Mouse (Mus musculus) heart, adult 2 months (tissue): Measurements from ENCODE around the gene Gh. TPM values are rescaled to one million over a fixed set of nuclear protein-coding genes. Genes with fewer than 3 reads are reported as not detected.
"Not testable (repeated sequence)": the region's sequence is repeated elsewhere in the genome, so short reads cannot be mapped to it uniquely, and the experiment has no call there.

Experiments used
- DNase-seq, 2 experiments: peaks; one replicate each; pipeline ENCODE4 v3.0.0; 2021
- H3K27ac ChIP-seq: fragments of 200-600 bp; 2 replicates; pipeline ENCODE4 v1.8.1; 2022
- H3K27me3 ChIP-seq: fragments of 200-500 bp; 2 replicates; pipeline ENCODE4 v1.6.1; 2012; ENCODE audit warnings: mild to moderate bottlenecking, low read length, inconsistent platforms, mixed read lengths; ENCODE audit not compliant: control insufficient read depth, insufficient read depth
- H3K36me3 ChIP-seq: fragments of 200-500 bp; 2 replicates; pipeline ENCODE4 v1.6.1; 2012; ENCODE audit warnings: low read length, inconsistent platforms; ENCODE audit not compliant: control insufficient read depth, insufficient read depth
- H3K4me1 ChIP-seq: fragments of 200-500 bp; 2 replicates; pipeline ENCODE4 v1.6.1; 2011; ENCODE audit warnings: low read length; ENCODE audit not compliant: control insufficient read depth, insufficient read depth
- H3K4me3 ChIP-seq: fragments of 200-600 bp; 2 replicates; pipeline ENCODE4 v1.8.1; 2022
- H3K79me2 ChIP-seq: fragments of 200-500 bp; replicated peaks from 2 replicates; pipeline ENCODE4 v1.6.1; 2012; ENCODE audit warnings: mild to moderate bottlenecking, inconsistent platforms, low read length, moderate library complexity, mixed read lengths; ENCODE audit not compliant: control insufficient read depth, insufficient read depth
- H3K9ac ChIP-seq: fragments of 200-500 bp; 2 replicates; pipeline ENCODE4 v1.6.1; 2012; ENCODE audit warnings: low read depth, mild to moderate bottlenecking, control low read depth, inconsistent platforms, low read length, mixed read lengths
- CTCF ChIP-seq: fragments of 200-600 bp; IDR thresholded peaks from 2 replicates; pipeline ENCODE4 v1.8.1; 2022; ENCODE audit warnings: antibody characterized with exemption, mild to moderate bottlenecking, moderate library complexity
- EP300 ChIP-seq: fragments of 200-500 bp; IDR thresholded peaks from 2 replicates; pipeline ENCODE4 v1.6.1; 2011; ENCODE audit warnings: low read depth, low read length, control low read depth; ENCODE audit not compliant: insufficient read depth
- POLR2A ChIP-seq: fragments of 200-500 bp; IDR thresholded peaks from 2 replicates; pipeline ENCODE4 v1.6.1; 2011; ENCODE audit warnings: mild to moderate bottlenecking, low read depth, low read length, control low read depth; ENCODE audit not compliant: insufficient read depth
- WGBS: fragments of 180-500 bp; shearing (Covaris S2); methylation state at CpG from one replicate; pipeline ENCODE4 v1.1.7; 2018; 5-methylcytosine and 5-hydroxymethylcytosine counted together
- intact Hi-C: fragments of 180-260 bp; cut with DNase I; formaldehyde crosslinking; loops from one replicate; pipeline ENCODE4 v1.15.1; 2025
- long read RNA-seq: library from polyadenylated mRNA; stranded (forward); transcript quantifications from one replicate; pipeline ENCODE4 v2.0.0, GENCODE M21; 2021
- polyA plus RNA-seq: library from polyadenylated mRNA; depleted of rRNA; stranded (reverse); fragments of >200 nt; gene quantifications from 2 replicates; pipeline ENCODE4 v1.2.3, GENCODE M21; 2012; rRNA removed
- total RNA-seq, 2 experiments: library from RNA; stranded (reverse); gene quantifications; 2 replicates each; pipeline ENCODE4 v1.2.3; 2021

Gene Gh
- total RNA-seq: not detected
- polyA plus RNA-seq: not detected in 2 replicates
- long read RNA-seq: 0 reads

GRCm38 (mm10) chr11:106301765-106302164 is at the start of gene Gh:
TSS of gene Gh (minus strand) at chr11:106301865.
- TF ChIP-seq EP300: no peak
- TF ChIP-seq CTCF: no peak
- TF ChIP-seq POLR2A: no peak
- WGBS: 75% methylated on average over 9 of the region's 9 CpGs
- H3K4me1 ChIP-seq: no peaks in the 10 kb centered on the region
- intact Hi-C loops: loop anchor here (2.0 kb wide), 2 partner anchors 65 to 91 kb away; no protein-coding TSS in a partner anchor
- H3K9ac ChIP-seq: no peak within 1 kb of the TSS
- H3K27me3 ChIP-seq: no peaks in the 10 kb centered on the region
- no peak within 1 kb of the TSS for H3K27ac ChIP-seq
- no peaks in the 10 kb centered on the region for H3K36me3 ChIP-seq
- no peaks in the 10 kb centered on the region for H3K79me2 ChIP-seq
- no peak for DNase-seq
- no peak within 1 kb of the TSS for H3K4me3 ChIP-seq

GRCm38 (mm10) chr11:106351253-106351652 is 49.6 kb upstream of the Gh start:
- no peak overlapping the region for H3K4me3 ChIP-seq
- intact Hi-C loops: no loop called here
- H3K9ac ChIP-seq: no peak overlapping the region
- WGBS: 72% methylated on average over 3 of the region's 3 CpGs
- no peaks in the 10 kb centered on the region for H3K36me3 ChIP-seq
- no peaks in the 10 kb centered on the region for H3K79me2 ChIP-seq
- TF ChIP-seq EP300 (no peak), CTCF (no peak), POLR2A (no peak)
- H3K27me3 ChIP-seq: no peaks in the 10 kb centered on the region
- H3K27ac ChIP-seq: no peak overlapping the region
- H3K4me1 ChIP-seq: peaks cover 4% of the 10 kb centered on the region; the same call in 1 of the 2 replicates
- DNase-seq: no peak

- no peaks in the 10 kb centered on the region for H3K27me3 ChIP-seq
- intact Hi-C loops: no loop called here
- H3K27ac ChIP-seq: no peak overlapping the region
- WGBS: 84% methylated on average over 5 of the region's 5 CpGs
- H3K9ac ChIP-seq: no peak overlapping the region
- H3K79me2 ChIP-seq: no peaks in the 10 kb centered on the region
- H3K36me3 ChIP-seq: no peaks in the 10 kb centered on the region
- H3K4me3 ChIP-seq: no peak overlapping the region
- DNase-seq: no peak
- TF ChIP-seq POLR2A (no peak), CTCF (no peak), EP300 (no peak)
- H3K4me1 ChIP-seq: peaks cover 4% of the 10 kb centered on the region; the same call in 1 of the 2 replicates
Observed at GRCm38 (mm10) chr11:106350853-106351252, 49.2 kb upstream of the Gh start.

GRCm38 (mm10) chr11:106349772-106350171 is 48.1 kb upstream of the Gh start:
- no peaks in the 10 kb centered on the region for H3K27me3 ChIP-seq
- WGBS: 65% methylated on average over 6 of the region's 6 CpGs
- no peak for DNase-seq
- H3K36me3 ChIP-seq: no peaks in the 10 kb centered on the region
- no peak overlapping the region for H3K9ac ChIP-seq
- TF ChIP-seq POLR2A: no peak
- no peak for TF ChIP-seq EP300
- TF ChIP-seq CTCF: no peak
- no peak overlapping the region for H3K4me3 ChIP-seq
- intact Hi-C loops: no loop called here
- no peaks in the 10 kb centered on the region for H3K79me2 ChIP-seq
- peaks cover 2% of the 10 kb centered on the region; the same call in 1 of the 2 replicates for H3K4me1 ChIP-seq
- H3K27ac ChIP-seq: no peak overlapping the region

GRCm38 (mm10) chr11:106344910-106345309 is 43.2 kb upstream of the Gh start:
- no peak overlapping the region for H3K27ac ChIP-seq
- intact Hi-C loops: no loop called here
- no peaks in the 10 kb centered on the region for H3K27me3 ChIP-seq
- no peak for TF ChIP-seq EP300
- TF ChIP-seq POLR2A: no peak
- no peak for TF ChIP-seq CTCF
- no peaks in the 10 kb centered on the region for H3K79me2 ChIP-seq
- no peak for DNase-seq
- H3K36me3 ChIP-seq: no peaks in the 10 kb centered on the region
- H3K4me1 ChIP-seq: no peaks in the 10 kb centered on the region
- H3K9ac ChIP-seq: no peak overlapping the region
- 61% methylated on average over 6 of the region's 6 CpGs for WGBS
- H3K4me3 ChIP-seq: no peak overlapping the region

GRCm38 (mm10) chr11:106340990-106341520 is 39.4 kb upstream of the Gh start:
- WGBS: 49% methylated on average over 9 of the region's 9 CpGs
- Histone ChIP-seq H3K4me3 (no peak overlapping the region), H3K79me2 (no peaks in the 10 kb centered on the region), H3K4me1 (no peaks in the 10 kb centered on the region), H3K9ac (no peak overlapping the region), H3K27ac (no peak overlapping the region), H3K27me3 (no peaks in the 10 kb centered on the region), H3K36me3 (no peaks in the 10 kb centered on the region)
- no peak for DNase-seq
- TF ChIP-seq EP300: no peak
- TF ChIP-seq CTCF: no peak
- TF ChIP-seq POLR2A: no peak
- intact Hi-C loops: no loop called here

GRCm38 (mm10) chr11:106339323-106339722 is 37.7 kb upstream of the Gh start:
- H3K27me3 ChIP-seq, DNase-seq, H3K36me3 ChIP-seq, H3K4me1 ChIP-seq, H3K27ac ChIP-seq, H3K4me3 ChIP-seq, H3K9ac ChIP-seq, H3K79me2 ChIP-seq, intact Hi-C loops: not testable (repeated sequence)
- WGBS: 80% methylated on average over 4 of the region's 4 CpGs
